Mouse (Mus musculus): Measurements from ENCODE around the gene Rab39. TPM values are rescaled to one million over a fixed set of nuclear protein-coding genes. Genes with fewer than 3 reads are reported as not detected.
A peak's percentile ranks its signal among the peaks of the same experiment; 100 is the strongest.

Gene Rab39
- total and polyA plus RNA-seq, 3 experiments: 0.91 to 2.7 (median 2.4) TPM

- no peak overlapping the region for H3K27ac ChIP-seq (ENCODE audit: insufficient read depth, low read depth)
- H3K9me3 ChIP-seq (replicated peaks; ENCODE audit: low read length): no peaks in the 10 kb centered on the region
- no peaks in the 10 kb centered on the region for H3K79me2 ChIP-seq (replicated peaks; ENCODE audit: control insufficient read depth, extremely low read depth, insufficient read depth, poor library complexity, severe bottlenecking)
- in situ Hi-C loops (cut with MboI; ENCODE audit: low pct_ligation_motif_present, low pct_unique_long_range_greater_than_20kb, low sequenced_read_pairs) (no loop called here), dilution Hi-C loops (cut with MboI; ENCODE audit: extremely low pct_ligation_motif_present, extremely low pct_unique_long_range_greater_than_20kb, low sequenced_read_pairs) (no loop called here)
- H3K27me3 ChIP-seq (replicated peaks): no peaks in the 10 kb centered on the region
- no peak for TF ChIP-seq EP300 (IDR thresholded peaks at IDR 0.05; ENCODE audit: low read length)
- TF ChIP-seq ZNF384 (IDR thresholded peaks at IDR 0.05; ENCODE audit: low read depth, low read length): peak; percentile 46; the same call in 1 of the 2 replicates
- TF ChIP-seq MAFK (IDR thresholded peaks at IDR 0.05; ENCODE audit: insufficient replicate concordance, low read length): peak; percentile 88
- no peaks in the 10 kb centered on the region for H3K36me3 ChIP-seq (replicated peaks in 1 of 2; ENCODE audit: control insufficient read depth in 1 of 2, insufficient read depth in 1 of 2, low read length in 1 of 2)
- no peak overlapping the region for H3K9ac ChIP-seq (ENCODE audit: insufficient read depth, low read depth)
- no peak overlapping the region for H3K4me2 ChIP-seq (ENCODE audit: insufficient read depth, low read depth, poor library complexity, severe bottlenecking)
- H3K4me3 ChIP-seq (replicated peaks in 1 of 3; ENCODE audit: low read depth in 2 of 3, low read length in 2 of 3, poor library complexity in 1 of 3): no peak overlapping the region
- H3K4me1 ChIP-seq (ENCODE audit: control insufficient read depth in 1 of 2, insufficient read depth in 2 of 2): peaks cover 0 to 12% of the 10 kb centered on the region in 2 experiments; a peak in 2 of 4 replicates
- peak; percentile 12 for DNase-seq (ENCODE audit: extremely low read depth)
These were observed 34.9 kb upstream of the Rab39 start for GRCm38 (mm10) chr9:53740829-53741404.

GRCm38 (mm10) chr9:53705491-53705991 is 491 bp downstream of the Rab39 start:
- in situ Hi-C loops (cut with MboI; ENCODE audit: low pct_ligation_motif_present, low pct_unique_long_range_greater_than_20kb, low sequenced_read_pairs) (no loop called here), dilution Hi-C loops (cut with MboI; ENCODE audit: extremely low pct_ligation_motif_present, extremely low pct_unique_long_range_greater_than_20kb, low sequenced_read_pairs) (no loop called here)
- Histone ChIP-seq H3K27ac (ENCODE audit: insufficient read depth, low read depth) (peak overlapping the region; percentile 24; the same call in 1 of the 2 replicates), H3K4me2 (ENCODE audit: insufficient read depth, low read depth, poor library complexity, severe bottlenecking) (peak overlapping the region; percentile 63; the same call in 1 of the 2 replicates), H3K36me3 (replicated peaks in 1 of 2; ENCODE audit: control insufficient read depth in 1 of 2, insufficient read depth in 1 of 2, low read length in 1 of 2) (no peaks in the 10 kb centered on the region), H3K9ac (ENCODE audit: insufficient read depth, low read depth) (peak overlapping the region; percentile 31; the same call in 1 of the 2 replicates), H3K27me3 (replicated peaks) (peaks cover 1% of the 10 kb centered on the region), H3K9me3 (replicated peaks; ENCODE audit: low read length) (no peaks in the 10 kb centered on the region), H3K79me2 (replicated peaks; ENCODE audit: control insufficient read depth, extremely low read depth, insufficient read depth, poor library complexity, severe bottlenecking) (0 out of 2 replicates have a peak, but pooled peaks cover 2% of the 10 kb centered on the region), H3K4me3 (replicated peaks in 1 of 3; ENCODE audit: low read depth in 2 of 3, low read length in 2 of 3, poor library complexity in 1 of 3) (peak overlapping the region; percentile 71 to 81 (median 78)), H3K4me1 (ENCODE audit: control insufficient read depth in 1 of 2, insufficient read depth in 2 of 2) (peaks cover under 1 to 16% of the 10 kb centered on the region in 2 experiments; a peak in 2 of 4 replicates)
- peak; percentile 56 for DNase-seq (ENCODE audit: extremely low read depth)
- 0 out of 2 replicates have a peak, but pooled peaks have one; percentile 49 for TF ChIP-seq UBTF (IDR thresholded peaks at IDR 0.05; ENCODE audit: low read depth, low read length)
- TF ChIP-seq CHD1 (IDR thresholded peaks at IDR 0.05; ENCODE audit: low read depth, low read length): no peak
- no peak for TF ChIP-seq ZKSCAN1 (IDR thresholded peaks at IDR 0.05; ENCODE audit: borderline replicate concordance, low read depth, low read length)
- TF ChIP-seq BHLHE40 (IDR thresholded peaks at IDR 0.05; ENCODE audit: low read depth, low read length): no peak
- peak; percentile 45; the same call in 1 of the 2 replicates for TF ChIP-seq POLR2A (IDR thresholded peaks at IDR 0.05; ENCODE audit: low read depth, low read length)
- TF ChIP-seq ELF1 (IDR thresholded peaks at IDR 0.05; ENCODE audit: low read depth, low read length): peak; percentile 60
- TF ChIP-seq NELFE (IDR thresholded peaks at IDR 0.05; ENCODE audit: low read depth, low read length): peak; percentile 46; the same call in 1 of the 2 replicates
- peak; percentile 68; the same call in 1 of the 2 replicates for TF ChIP-seq MAZ (IDR thresholded peaks at IDR 0.05; ENCODE audit: low read depth, low read length)
- TF ChIP-seq JUND (conservative IDR thresholded peaks at IDR 0.05; ENCODE audit: low read depth, low read length): no peak
- 0 out of 2 replicates have a peak, but pooled peaks have one; percentile 48 for TF ChIP-seq MEF2A (IDR thresholded peaks at IDR 0.05; ENCODE audit: borderline replicate concordance, low read depth, low read length)
- 0 out of 2 replicates have a peak, but pooled peaks have one; percentile 9 for TF ChIP-seq MAX (IDR thresholded peaks at IDR 0.05; ENCODE audit: low read length)
- peak; percentile 50; the same call in 1 of the 2 replicates for TF ChIP-seq ZMIZ1 (IDR thresholded peaks at IDR 0.05; ENCODE audit: low read depth, low read length)
- TF ChIP-seq EP300 (IDR thresholded peaks at IDR 0.05; ENCODE audit: low read length): no peak
